Mouse (Mus musculus): ENCODE data around the gene Vsig10. TPM values are rescaled to one million over a fixed set of nuclear protein-coding genes. Genes with fewer than 3 reads are reported as not detected.
A peak's percentile ranks its signal among the peaks of the same experiment; 100 is the strongest.

Gene Vsig10
- total RNA-seq, 1 experiment from 2014 or later, result 3.6 TPM

DNA sequence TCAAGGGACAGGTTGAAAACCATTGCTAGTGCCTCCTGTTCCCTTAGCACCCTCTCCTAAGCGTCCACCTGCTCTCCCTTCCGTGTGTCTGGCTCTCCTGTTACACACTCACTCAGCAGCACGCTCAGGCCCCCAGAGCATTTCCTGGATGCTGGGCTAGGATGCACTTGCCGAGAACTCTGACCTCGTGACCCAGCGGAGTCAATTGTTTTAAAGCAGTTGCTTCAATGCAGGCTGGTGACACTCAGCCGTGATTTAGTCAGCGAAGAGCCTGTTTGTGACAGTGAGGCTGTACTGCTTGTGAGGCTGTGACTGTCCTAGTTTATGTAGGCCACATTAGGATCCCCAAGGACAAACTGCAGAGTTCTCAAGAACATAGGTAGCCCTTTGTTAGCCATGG, 48.3 kb downstream of the Vsig10 start:
- ATAC-seq (ENCODE audit: extremely low read depth, insufficient number of reproducible peaks, low FRiP score, poor library complexity, severe bottlenecking), result no peak

DNA sequence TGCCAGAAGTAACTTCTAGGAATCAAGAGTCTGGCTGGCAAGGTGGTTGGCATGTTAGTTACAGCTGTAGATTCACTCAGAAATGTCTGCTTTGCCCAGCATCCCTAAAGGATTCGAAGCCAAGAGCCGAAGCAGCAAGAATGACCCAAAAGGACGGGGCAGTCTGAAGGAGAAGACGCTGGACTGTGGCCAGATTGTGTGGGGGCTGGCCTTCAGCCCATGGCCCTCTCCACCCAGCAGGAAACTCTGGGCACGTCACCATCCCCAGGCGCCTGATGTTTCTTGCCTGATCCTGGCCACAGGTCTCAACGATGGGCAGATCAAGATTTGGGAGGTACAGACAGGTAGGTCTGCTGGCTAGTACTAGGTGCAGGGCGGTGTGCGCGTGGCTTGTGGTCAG, 51.7 kb downstream of the Vsig10 start:
- no peak for ATAC-seq (ENCODE audit: extremely low read depth, insufficient number of reproducible peaks, low FRiP score, poor library complexity, severe bottlenecking)

- ATAC-seq (ENCODE audit: extremely low read depth, insufficient number of reproducible peaks, low FRiP score, poor library complexity, severe bottlenecking), result no peak
Observed at GRCm38 (mm10) chr5:117373418-117373817, 54.5 kb downstream of the Vsig10 start.

GRCm38 (mm10) chr5:117374372-117375049, 55.6 kb downstream of the Vsig10 start:
- no peak for ATAC-seq (ENCODE audit: extremely low read depth, insufficient number of reproducible peaks, low FRiP score, poor library complexity, severe bottlenecking)

DNA sequence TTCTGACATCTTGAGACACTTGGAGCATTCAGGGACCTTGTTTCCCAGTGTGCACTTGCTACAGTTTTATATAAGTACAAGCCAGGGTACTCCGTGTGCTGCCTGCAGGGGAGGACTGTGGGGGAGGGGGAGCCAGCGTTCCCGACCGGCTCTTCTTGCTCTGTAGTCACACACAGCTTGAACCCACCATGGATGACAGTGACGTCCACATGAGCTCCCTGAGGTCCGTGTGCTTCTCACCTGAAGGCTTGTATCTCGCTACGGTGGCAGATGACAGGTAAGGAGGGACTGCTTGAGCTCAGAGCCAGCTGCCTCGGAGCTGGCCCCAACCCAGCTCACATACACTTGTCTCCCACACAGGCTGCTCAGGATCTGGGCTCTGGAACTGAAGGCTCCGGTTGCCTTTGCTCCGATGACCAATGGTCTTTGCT, 57.5 kb downstream of the Vsig10 start:
- ATAC-seq (ENCODE audit: extremely low read depth, insufficient number of reproducible peaks, low FRiP score, poor library complexity, severe bottlenecking), result no peak

DNA sequence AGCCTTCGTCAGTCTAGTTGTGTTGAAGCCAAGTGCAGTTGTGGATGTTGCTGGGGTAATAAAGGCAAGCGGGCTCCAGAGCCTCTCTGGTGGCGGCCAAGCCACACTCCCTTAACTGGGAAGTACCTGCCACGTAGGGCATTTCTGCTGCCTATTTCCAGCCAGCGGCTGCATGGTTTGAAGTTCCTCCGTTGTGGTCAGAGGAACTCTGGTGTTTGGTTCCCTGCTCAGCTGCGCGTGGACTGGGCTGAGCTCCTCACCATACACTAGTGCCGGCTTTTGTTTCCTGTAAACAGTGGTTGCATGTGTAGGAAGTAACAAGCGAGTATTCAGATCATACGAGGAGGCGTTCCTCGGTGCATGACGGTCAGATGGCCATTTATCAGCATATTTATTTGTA, 58.8 kb downstream of the Vsig10 start:
- ATAC-seq (ENCODE audit: extremely low read depth, insufficient number of reproducible peaks, low FRiP score, poor library complexity, severe bottlenecking), result peak; percentile 25

GRCm38 (mm10) chr5:117380199-117380598, 61.3 kb downstream of the Vsig10 start:
- no peak for ATAC-seq (ENCODE audit: extremely low read depth, insufficient number of reproducible peaks, low FRiP score, poor library complexity, severe bottlenecking)

DNA sequence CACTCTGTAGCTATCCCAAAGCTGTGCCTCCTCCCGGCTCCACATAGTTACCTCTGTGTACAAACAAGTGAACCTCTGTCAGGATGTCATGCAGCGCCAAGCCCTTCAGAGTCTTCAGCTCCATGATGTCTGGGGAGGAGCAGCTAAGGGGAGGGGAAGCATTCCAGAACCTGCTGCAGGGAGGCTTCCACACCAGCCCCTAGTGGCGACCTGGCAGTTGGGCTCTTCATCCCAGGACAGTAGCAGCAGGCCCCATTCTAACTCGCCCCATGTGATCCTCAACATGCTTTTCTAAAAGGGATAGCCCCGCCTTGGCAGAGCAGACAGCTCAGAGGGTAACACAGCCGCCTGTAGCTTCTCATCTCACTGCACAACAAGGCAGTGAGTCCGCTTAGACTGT, 62.9 kb downstream of the Vsig10 start:
- no peak for ATAC-seq (ENCODE audit: extremely low read depth, insufficient number of reproducible peaks, low FRiP score, poor library complexity, severe bottlenecking)

GRCm38 (mm10) chr5:117383198-117383597, 64.3 kb downstream of the Vsig10 start:
- ATAC-seq (ENCODE audit: extremely low read depth, insufficient number of reproducible peaks, low FRiP score, poor library complexity, severe bottlenecking), result no peak

- ATAC-seq (ENCODE audit: extremely low read depth, insufficient number of reproducible peaks, low FRiP score, poor library complexity, severe bottlenecking), result peak; percentile 36; the same call in 1 of the 2 replicates
Observed at GRCm38 (mm10) chr5:117388296-117388751, 69.4 kb downstream of the Vsig10 start.

DNA sequence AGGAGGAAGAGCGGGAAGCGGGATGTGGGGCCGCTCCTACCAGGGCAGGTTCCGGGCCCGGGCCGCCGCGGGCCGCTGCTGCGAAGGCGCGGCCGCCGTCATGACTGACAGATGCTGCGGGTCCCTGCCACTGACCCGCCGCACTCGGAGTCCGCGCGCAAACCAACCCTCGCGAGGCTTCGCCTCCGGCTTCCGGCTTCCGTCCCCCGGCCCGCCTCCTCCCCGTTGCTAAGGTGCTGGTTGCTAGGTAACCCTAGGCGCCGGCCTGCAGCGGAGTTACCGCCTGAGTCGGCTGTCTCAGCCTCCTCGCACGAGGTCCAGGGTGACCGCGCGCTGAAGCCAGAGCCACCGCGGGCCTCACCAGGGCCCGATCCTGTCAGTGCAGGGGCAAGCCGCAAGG, 70.0 kb downstream of the Vsig10 start, which contains the start of gene Rfc5:
Gene Rfc5, minus strand, starts transcription at position 171 of the 400 bp plus-strand sequence.
- peak; percentile 92 for ATAC-seq (ENCODE audit: extremely low read depth, insufficient number of reproducible peaks, low FRiP score, poor library complexity, severe bottlenecking)

DNA sequence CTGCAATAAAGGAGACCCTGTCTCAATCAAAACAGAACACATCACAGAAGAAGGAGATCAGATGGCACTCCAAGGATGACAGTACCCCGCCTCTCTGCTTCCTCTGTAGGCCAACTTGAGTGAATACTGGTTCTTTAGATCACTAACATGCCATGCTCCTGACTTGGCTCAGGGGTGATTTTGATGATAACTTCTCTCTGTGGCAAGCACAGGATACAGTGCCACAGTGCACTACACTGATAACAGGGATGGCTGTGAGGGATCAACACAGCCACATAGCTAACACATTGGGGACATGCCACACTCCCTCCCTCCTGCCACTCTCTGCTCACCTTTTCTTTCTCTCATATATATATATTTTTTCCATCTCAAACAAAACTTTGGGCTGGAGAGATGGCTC, 72.0 kb downstream of the Vsig10 start:
- ATAC-seq (ENCODE audit: extremely low read depth, insufficient number of reproducible peaks, low FRiP score, poor library complexity, severe bottlenecking), result no peak

- no peak for ATAC-seq (ENCODE audit: extremely low read depth, insufficient number of reproducible peaks, low FRiP score, poor library complexity, severe bottlenecking)
Observed at GRCm38 (mm10) chr5:117395834-117396233, 77.0 kb downstream of the Vsig10 start.

GRCm38 (mm10) chr5:117396596-117397014, 77.7 kb downstream of the Vsig10 start:
- ATAC-seq (ENCODE audit: extremely low read depth, insufficient number of reproducible peaks, low FRiP score, poor library complexity, severe bottlenecking), result no peak

GRCm38 (mm10) chr5:117397371-117397770, 78.5 kb downstream of the Vsig10 start:
- no peak for ATAC-seq (ENCODE audit: extremely low read depth, insufficient number of reproducible peaks, low FRiP score, poor library complexity, severe bottlenecking)

- ATAC-seq (ENCODE audit: extremely low read depth, insufficient number of reproducible peaks, low FRiP score, poor library complexity, severe bottlenecking), result no peak
Observed at GRCm38 (mm10) chr5:117398007-117398550, 79.2 kb downstream of the Vsig10 start.

- ATAC-seq (ENCODE audit: extremely low read depth, insufficient number of reproducible peaks, low FRiP score, poor library complexity, severe bottlenecking), result no peak
Observed at GRCm38 (mm10) chr5:117399281-117399680, 80.4 kb downstream of the Vsig10 start.

DNA sequence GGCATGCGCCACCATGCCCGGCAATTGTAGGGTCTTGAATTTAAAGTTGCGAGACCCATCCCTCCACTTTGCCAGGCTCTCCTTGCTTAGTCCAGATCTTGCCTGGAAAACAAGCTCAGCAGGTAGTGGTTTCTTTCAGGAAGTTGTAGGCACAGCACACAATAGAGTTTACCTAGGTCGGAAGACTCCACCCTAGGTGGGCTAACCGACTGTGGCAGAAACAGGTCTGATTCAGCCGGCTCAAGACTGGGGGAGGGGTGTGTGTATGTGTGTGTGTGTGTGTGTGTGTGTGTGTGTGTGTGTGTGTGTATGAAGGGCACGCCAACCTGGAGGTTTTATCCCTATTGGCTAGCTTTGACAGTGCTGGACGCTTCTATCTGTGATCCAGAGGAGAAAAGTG, 84.7 kb downstream of the Vsig10 start:
- no peak for ATAC-seq (ENCODE audit: extremely low read depth, insufficient number of reproducible peaks, low FRiP score, poor library complexity, severe bottlenecking)
